Mouse (Mus musculus): ENCODE data around the gene Vmn2r86.
A peak's percentile ranks its signal among the peaks of the same experiment; 100 is the strongest.
"Not testable (repeated sequence)": the region's sequence is repeated elsewhere in the genome, so short reads cannot be mapped to it uniquely, and the experiment has no call there.

Gene Vmn2r86

DNA sequence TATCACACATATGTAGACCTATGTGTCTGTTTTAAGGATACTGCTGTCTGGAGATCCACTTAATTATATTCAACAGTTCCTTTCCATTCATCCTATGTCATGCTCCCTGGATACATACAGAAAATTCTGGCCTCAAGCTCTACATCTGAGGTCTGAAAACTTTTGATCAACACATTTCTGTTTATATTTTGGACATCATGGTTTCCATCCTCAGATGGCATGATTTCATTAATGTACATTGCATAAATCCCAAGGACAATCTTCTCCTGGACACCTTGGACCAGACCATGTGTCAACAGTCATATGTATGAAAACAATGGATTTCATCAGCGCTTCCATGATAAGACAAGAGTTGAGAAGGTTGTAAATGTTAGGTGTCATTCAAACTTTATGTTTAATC is at the start of gene Vmn2r86:
TSS of gene Vmn2r86 (minus strand) at position 101 of the 400 bp plus-strand sequence.
- DNase-seq (ENCODE audit: low spot score): not testable (repeated sequence)

DNA sequence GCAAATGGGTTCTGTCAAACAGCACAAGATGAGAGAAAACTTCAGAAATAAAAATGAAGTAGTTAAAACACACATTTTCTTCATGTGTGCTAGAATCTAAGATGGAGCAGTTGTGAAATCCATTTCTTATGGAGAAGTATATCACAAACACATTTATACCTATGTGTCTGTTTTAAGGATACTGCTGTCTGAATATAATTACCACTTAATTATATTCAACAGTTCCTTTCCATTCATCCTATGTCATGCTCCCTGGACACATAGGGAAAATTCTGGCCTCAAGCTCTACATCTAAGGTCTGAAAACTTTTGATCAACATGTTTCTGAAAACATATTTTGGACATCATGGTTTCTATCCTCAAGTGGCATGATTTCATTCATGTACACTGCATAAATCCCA is 41.4 kb upstream of the Vmn2r86 start, which contains the start of gene Vmn2r87:
TSS of gene Vmn2r87 (minus strand) at position 101 of the 400 bp plus-strand sequence.
- DNase-seq (ENCODE audit: low spot score): no peak

GRCm38 (mm10) chr10:130470311-130470760 is 14.5 kb upstream of the Vmn2r86 start:
- DNase-seq (ENCODE audit: low spot score): peak; percentile 4

DNA sequence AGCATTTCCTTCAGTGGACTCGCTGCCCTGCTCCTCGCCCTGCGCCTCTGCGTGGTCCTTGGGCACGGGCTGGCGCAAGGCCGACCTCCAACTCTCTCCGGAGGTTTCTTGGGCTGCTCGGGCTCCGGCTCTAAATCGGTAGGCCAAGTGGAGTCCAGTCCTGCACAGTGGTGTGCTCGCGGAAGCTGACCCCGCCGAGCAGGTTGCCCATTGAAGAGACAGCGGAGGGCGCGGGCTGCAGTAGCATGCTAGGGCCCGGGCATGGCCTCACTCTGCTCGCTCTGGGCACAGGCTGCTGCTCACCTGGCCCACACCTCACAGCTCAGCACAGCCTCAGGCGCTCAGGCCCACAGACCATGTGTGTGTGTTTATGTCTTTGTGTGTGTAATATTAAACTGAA is 11.1 kb downstream of the Vmn2r86 start:
- no peak for DNase-seq (ENCODE audit: low spot score)

DNA sequence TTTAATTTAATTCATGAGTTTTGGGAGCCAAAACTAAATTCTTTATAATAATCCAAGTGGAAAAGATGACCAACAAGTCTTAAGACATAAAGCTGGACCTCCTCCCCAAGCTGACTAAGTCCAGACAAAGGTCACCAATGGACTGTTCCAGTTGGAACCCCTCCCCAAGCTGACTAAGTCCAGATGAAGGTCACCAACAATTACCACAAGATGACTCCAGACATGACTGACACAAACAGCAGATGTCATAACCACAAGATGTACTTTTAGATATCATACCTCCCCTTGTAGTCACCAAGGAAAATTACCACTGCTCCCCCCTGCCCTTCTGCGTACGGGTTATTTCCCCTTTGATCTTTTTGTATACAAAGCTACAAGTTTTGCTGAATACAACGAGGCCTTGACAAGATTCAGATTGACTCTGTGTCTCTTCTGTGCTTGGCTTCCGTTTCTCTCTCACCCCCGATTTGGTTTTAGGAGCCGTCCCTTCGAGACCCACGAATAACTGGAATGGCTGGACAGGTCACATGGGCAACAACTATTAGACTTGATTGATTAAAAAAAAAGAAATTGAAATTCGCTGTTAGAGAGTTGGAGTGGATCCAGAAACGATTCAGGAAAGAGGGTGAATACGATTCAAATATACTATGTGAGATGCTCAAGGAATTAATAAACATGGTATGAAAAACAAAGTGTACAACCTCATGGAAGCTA is 21.5 kb downstream of the Vmn2r86 start:
- not testable (repeated sequence) for DNase-seq (ENCODE audit: low spot score)

GRCm38 (mm10) chr10:130429603-130430002 is 26.2 kb downstream of the Vmn2r86 start, which contains the start of gene Vmn2r85:
Vmn2r85 (minus strand) TSS chr10:130429703.
- not testable (repeated sequence) for DNase-seq (ENCODE audit: low spot score)

DNA sequence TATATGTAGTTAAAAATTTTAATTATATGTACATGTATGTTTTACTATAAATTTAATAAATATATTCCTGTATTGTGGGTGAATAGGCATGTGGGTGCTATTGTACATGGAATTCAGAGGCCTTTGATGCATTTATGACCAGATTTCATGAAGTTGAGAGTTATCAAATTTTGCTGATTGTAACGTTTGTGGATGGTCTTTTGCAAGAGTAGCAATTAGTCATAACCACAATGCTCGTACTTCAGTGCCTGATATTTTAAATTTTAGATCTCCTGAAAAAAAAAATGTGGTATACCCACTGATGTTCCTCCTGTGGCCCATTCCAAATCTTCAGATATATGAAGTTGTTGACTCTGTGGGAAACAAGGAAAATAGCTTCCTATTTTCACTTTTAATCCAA is 33.5 kb downstream of the Vmn2r86 start:
- not testable (repeated sequence) for DNase-seq (ENCODE audit: low spot score)

DNA sequence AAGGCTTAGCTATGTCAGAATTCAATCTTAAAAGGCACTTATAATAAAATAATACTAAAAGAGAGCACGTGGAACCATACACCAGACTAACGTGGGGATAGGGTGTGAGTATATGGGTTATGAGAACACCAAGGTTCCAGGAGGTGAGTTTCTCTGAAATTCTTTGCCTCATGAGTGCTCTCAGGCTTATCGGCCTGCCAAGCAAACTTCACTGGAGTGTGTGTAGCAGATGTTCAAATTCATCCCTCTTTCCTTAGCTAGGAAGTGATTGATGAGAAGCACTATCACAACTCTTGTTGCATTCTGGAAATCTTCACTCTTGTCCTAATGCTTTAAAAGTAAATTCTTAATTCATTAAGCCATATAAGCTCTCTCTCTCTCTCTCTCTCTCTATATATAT is 35.4 kb downstream of the Vmn2r86 start:
- DNase-seq (ENCODE audit: low spot score): no peak

DNA sequence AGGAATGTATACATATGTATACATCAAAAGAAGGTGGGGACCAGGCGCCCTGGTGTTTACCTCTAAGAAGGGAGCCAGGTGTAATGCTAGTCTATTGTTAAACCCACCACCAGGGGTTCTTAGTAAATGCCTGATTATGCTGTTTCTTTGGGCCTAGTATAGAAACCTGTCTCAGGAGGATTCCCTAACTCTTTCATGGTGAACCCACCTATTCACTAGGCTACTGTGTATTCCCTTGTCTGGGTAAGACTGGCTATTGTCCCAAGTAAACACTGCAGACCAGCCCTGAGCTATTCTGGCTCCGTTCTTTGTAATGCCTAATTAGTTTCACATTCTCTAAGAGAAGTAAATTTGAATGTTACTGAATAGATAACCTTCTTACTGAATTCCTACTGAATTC is 35.9 kb downstream of the Vmn2r86 start:
- DNase-seq (ENCODE audit: low spot score): not testable (repeated sequence)

- DNase-seq (ENCODE audit: low spot score): not testable (repeated sequence)
Observed at GRCm38 (mm10) chr10:130416352-130416751, 39.5 kb downstream of the Vmn2r86 start.

GRCm38 (mm10) chr10:130412167-130412698 is 43.6 kb downstream of the Vmn2r86 start:
- DNase-seq (ENCODE audit: low spot score): not testable (repeated sequence)

DNA sequence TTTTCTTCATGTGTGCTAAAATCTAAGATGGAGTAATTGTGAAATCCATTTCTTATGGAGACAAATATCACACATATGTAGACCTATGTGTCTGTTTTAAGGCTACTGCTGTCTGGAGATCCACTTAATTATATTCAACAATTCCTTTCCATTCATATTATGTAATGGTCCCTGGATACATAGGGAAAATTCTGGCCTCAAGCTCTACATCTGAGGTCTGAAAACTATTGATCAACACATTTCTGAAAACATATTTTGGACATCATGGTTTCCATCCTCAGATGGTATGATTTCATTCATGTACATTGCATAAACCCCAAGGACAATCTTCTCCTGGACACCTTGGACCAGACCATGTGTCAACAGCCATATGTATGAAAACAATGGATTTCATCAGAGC is 61.6 kb downstream of the Vmn2r86 start, which contains the start of gene Vmn2r84:
TSS of gene Vmn2r84 (minus strand) at position 101 of the 400 bp plus-strand sequence.
- no peak for DNase-seq (ENCODE audit: low spot score)
